Mouse (Mus musculus) T-helper 2 cell (primary cell): ENCODE measurements at regions not wholly inside any gene's neighbourhood (a gene's known extent, or its start where the extent isn't known, plus 50 kb on each side); places are given as distances from the start of the nearest gene placed in this dataset.

Source experiments
- in situ Hi-C: fragments of 300-600 bp; cut with MboI, MseI; formaldehyde crosslinking; loops from one replicate; pipeline ENCODE4 v1.15.1; 2025; ENCODE audit warnings: high pct_unique_total_duplicates

GRCm38 (mm10) chr16:87783561-87784304 is 85.0 kb downstream of the Bach1 start:
- in situ Hi-C loops: no loop called here

GRCm38 (mm10) chr16:87784405-87784994 is 85.8 kb downstream of the Bach1 start:
- in situ Hi-C loops: no loop called here

- in situ Hi-C loops: no loop called here
Measured at GRCm38 (mm10) chr16:87789539-87789938, 90.8 kb downstream of the Bach1 start.

GRCm38 (mm10) chr16:87789957-87790356 is 91.2 kb downstream of the Bach1 start:
- in situ Hi-C loops: no loop called here

GRCm38 (mm10) chr16:87796514-87797248 is 97.9 kb downstream of the Bach1 start:
- in situ Hi-C loops: no loop called here

- in situ Hi-C loops: no loop called here
Measured at GRCm38 (mm10) chr16:87802317-87802716, 103.6 kb downstream of the Bach1 start.

- in situ Hi-C loops: no loop called here
Measured at GRCm38 (mm10) chr16:87817590-87817989, 118.8 kb downstream of the Bach1 start.

GRCm38 (mm10) chr16:87834296-87834695 is 135.6 kb downstream of the Bach1 start:
- in situ Hi-C loops: loop anchor here (25.0 kb wide), 1 partner anchor 1928 kb away; no protein-coding TSS in a partner anchor

GRCm38 (mm10) chr16:87840949-87841546 is 142.3 kb downstream of the Bach1 start:
- in situ Hi-C loops: loop anchor here (5.0 to 25.0 kb wide), 2 partner anchors 361 to 1921 kb away; no protein-coding TSS in a partner anchor
